Mouse (Mus musculus) T-cell, adult 2 months (primary cell): ENCODE measurements around the gene Twist2.

ENCODE experiments used
- DNase-seq: peaks from one replicate; pipeline ENCODE4 v3.0.0; 2022; ENCODE audit warnings: low spot score

Gene Twist2

DNA sequence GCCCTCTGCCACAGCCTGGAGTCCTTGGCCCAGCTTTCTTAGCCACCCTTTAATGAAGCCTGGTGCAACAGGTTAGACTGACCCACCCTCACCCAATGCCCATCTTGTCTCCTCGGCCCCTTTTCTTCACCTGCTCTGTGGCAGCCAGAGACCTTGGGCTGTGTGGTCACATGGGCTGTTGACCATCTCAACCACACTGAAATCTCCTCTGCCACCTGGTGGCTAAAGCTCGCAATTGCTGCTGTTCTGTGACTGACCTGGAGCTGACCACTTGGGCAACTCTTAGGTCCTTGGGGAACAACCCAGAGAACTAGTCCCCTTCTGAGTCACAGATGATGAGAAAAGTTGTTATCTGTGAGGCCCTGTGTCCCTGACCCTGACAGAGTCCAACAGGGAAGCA lies 73.4 kb downstream of the Twist2 start:
- DNase-seq = no peak

DNA sequence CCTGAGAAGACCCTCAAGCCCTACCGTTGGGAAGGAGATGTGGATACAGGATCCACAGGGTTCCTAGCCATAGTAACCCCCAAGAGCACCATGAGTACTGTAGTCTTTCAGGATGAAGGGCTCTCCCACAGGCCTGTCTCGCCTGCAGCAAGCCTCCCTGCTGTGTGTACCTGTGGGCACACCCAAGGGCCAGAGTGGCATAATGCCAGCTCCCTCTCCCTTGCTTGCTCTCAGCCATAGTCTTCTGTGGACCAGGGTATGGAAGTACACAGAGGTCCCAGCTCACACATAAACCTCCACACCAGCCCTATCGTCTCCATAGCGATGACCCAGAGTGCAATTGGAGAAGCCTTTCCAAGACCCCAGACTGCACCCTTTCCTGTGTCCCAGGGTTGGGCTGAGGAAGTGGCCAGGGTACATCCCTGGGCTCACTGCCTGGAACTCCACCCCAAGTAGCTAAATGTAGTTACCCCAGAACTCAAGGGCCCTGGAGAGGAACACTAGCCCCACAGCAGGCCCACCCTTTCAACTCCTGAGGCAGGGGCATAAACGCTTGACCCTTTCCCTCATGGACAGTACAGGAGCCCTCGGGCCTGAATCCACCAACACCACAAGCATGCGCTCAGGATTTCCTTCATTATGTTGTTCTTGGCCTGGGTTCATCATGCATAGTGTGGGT lies 73.9 kb downstream of the Twist2 start:
- DNase-seq = no peak

DNA sequence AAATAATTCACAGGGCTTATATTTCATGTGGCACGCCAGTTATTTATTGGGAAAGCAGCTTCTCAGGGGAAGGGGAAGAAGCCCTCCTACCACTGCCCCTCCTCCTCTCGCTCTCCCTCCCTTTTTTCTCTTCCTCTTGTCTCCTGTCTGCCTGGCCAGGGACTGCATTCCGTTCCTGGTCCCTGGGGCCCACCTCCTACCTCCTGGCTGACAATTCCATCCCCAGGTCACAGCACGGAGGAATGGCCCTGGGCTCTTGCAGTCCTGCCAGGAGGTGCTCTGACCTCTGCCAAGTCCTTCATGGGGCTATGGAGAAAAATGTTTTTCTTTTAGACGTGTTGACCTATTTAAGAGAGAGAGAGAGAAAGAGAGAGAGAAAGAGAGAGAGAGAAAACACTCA lies 77.4 kb downstream of the Twist2 start:
- no peak for DNase-seq

DNA sequence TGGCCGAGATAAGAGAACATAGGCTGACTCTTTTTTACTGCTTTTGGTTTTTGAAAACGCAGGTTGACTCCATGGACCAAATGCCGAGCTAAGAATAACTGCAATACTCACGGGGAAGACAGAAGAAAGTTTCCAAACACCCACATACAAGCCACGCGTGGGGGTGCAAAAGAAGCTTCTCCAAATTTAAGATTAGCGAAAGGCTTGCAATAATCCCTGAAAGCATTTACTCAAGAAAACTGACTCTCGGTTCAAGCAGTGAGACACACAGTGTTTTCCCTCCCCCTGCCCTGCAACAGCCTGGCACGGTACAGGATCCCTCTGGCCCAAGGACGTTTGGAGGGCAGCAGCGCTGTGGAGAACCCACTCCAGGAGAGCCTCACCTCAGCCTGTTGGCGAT lies 78.9 kb downstream of the Twist2 start:
- no peak for DNase-seq

DNA sequence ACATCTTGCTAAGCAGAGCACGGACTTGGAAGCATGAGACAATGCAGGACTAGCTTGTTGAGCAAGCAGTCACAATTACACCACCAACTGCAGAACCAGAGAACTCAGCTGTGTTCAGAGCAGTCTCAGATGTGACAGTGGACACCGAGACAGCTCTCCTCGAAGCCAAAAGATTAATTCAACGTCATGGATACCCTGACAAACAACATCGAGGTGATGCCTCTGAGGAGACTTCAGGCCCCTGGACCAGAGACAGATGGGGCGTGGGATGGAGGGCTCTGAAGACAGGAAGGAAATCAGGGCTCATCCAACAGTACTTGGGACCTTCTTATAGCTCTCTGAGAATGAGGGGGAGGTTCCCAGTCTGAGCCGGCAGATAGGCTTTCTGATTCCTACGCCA lies 79.6 kb downstream of the Twist2 start:
- no peak for DNase-seq

DNA sequence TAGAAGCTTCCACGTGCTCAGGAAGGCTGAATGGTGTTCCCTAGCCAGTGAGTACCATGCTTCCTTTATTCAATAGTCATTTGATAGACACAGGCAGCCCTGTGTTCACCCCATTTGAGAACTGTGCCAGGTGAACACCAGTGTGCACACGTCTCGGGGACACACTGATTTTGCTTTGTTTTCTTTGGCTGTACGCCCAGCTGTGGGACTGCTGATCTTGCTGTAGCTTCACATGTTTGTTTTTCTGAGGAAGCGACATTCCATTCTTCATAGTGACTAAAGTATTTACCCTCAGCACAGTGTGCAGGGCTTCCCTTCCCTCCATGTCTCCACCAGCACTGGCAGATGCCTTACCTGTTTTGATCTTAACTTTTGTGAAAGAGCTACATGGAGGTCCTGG lies 81.9 kb downstream of the Twist2 start:
- DNase-seq = no peak

DNA sequence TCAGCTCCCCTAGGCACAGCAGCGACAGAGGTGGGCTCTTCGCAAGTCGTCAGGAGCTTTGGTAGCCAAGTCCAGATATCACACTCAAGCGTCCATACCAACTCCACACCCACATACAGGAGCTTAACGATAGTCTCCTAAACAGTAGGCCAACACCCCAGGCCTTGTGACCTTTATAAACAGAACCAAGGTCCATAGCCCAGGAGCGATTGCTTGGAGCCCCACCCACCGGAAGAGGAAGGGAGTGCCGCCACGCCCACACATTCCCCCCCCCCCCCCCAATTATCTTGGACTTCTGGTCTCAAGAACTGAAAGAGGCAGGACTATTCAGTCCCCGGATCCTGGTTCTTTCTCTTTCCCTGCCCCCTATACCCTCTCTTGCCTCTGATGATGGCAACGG lies 92.3 kb downstream of the Twist2 start:
- no peak for DNase-seq

DNA sequence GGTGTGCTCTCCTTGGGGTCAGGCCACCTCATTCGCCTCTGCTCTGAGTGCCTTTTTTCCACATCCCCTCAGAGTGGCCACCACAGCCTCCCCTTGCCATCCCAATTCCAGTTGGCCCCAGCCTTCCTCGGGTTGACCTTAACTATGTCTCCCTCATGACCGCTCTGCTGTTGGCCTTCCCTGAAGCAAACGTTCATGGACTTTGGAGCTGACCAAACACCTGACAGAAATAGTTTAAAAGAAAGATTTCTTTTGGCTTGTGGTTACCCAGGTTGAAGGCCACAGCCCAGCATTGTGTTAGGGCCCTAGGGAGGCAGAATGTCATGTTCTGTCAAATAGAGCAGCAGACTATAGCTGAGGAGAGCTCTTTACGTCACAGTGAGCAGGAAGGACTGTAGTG lies 93.0 kb downstream of the Twist2 start:
- DNase-seq = no peak

DNA sequence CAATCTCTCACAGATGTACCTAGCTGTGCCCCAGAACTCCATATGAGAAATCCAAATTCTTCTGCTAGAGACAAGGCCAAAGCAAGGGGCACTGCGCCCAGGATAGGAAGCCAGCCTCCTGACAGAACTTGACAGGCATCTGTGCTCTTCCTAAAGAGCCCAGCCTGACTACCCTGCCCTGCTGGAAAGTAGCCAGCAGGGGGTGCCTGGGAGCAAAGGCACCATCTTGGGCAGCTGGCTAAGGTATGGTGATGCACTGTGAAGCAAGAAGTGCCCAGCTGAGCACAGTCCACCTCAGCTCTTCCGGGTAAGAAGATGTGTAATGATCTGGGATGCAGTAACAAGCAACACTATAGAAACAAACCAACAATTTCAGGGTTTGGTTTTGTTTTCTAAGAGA lies 95.8 kb downstream of the Twist2 start:
- peak; percentile 12 for DNase-seq
